Mouse (Mus musculus) left cerebral cortex, adult 2 months (tissue): ENCODE measurements around the gene Enkur. TPM values are rescaled to one million over a fixed set of nuclear protein-coding genes. Genes with fewer than 3 reads are reported as not detected.

Experiments used
- DNase-seq, 2 experiments: peaks; one replicate each; pipeline ENCODE4 v3.0.0; 2021 to 2022; ENCODE audit warnings: low spot score in 2 of 2, mixed read lengths in 1 of 2; ENCODE audit errors: extremely low spot score in 1 of 2
- H3K27ac ChIP-seq: fragments of 200-600 bp; 2 replicates; pipeline ENCODE4 v1.8.1; 2022
- H3K4me3 ChIP-seq: fragments of 200-600 bp; 2 replicates; pipeline ENCODE4 v1.8.1; 2022
- CTCF ChIP-seq: fragments of 200-600 bp; IDR thresholded peaks from 2 replicates; pipeline ENCODE4 v1.8.1; 2022; ENCODE audit warnings: antibody characterized with exemption, mild to moderate bottlenecking, moderate library complexity
- intact Hi-C: fragments of 180-260 bp; cut with DNase I; formaldehyde crosslinking; loops from one replicate; pipeline ENCODE4 v1.15.1; 2025
- total RNA-seq, 2 experiments: library from RNA; stranded (reverse); gene quantifications; 2 replicates each; pipeline ENCODE4 v1.2.3; 2021

Gene Enkur
- total RNA-seq, 2 experiments from 2014 or later: 3.2 to 4.2 TPM

DNA sequence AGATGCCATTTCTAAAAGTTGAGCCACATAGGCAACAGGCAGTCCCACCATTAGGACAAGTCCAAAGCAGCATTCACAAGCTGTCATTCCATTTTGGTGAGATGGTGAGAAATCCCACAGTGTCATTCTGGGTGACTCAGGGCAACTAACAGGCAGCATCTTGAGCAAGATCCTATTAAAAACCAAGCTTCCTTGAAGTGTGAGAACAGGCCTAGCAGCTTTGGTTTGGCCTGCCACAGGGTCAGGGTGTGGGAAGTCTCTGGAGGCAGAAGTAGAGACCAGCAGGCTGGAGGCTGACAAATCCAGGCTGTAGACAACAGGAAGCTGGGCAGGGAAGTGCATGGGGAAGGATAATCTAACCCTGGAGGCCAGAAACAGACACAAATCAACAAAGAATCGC, 22.4 kb downstream of the Enkur start:
- TF ChIP-seq CTCF: no peak
- intact Hi-C loops: no loop called here
- DNase-seq: no peak
- H3K4me3 ChIP-seq: no peak overlapping the region
- H3K27ac ChIP-seq: no peak overlapping the region

DNA sequence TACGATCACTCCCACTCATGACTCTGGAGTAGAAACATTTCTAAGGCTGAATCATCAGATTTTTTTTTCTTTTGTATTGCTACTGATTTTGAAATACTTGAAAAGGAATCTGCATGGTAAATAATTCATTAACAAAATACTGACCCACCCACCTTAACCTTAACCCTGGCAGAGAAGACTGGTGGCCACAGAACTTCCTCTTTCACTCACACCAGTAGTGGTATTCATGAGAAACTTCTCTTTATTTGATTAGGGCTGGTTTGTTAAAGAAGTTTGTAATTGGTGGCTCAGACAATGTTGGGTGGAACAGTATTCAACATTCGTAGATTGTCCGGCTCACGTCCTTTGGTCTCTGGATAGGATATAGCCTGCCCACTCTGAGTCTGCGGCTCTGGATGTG, 26.0 kb downstream of the Enkur start:
- intact Hi-C loops: no loop called here
- H3K4me3 ChIP-seq: no peak overlapping the region
- no peak for DNase-seq
- TF ChIP-seq CTCF: no peak
- no peak overlapping the region for H3K27ac ChIP-seq

DNA sequence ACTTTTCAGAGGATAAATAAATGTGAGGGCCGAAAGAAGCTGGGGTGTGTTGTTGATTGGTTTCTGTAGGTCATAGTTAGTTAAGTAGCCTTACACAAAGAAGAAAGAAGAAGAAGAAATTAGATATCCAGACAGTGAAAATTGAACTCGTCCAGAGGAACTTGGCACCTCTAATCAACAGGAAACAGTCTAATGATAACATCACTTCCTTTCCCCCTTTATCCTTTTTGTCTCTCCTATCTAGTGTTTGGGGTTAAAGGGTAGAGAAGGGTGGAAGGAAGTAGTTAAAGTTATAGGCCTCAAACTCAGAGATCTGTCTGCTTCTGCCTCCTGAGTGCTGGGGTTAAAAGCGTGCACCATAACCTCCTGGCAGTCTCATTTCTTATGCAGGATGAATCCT, 32.4 kb downstream of the Enkur start:
- no peak for DNase-seq
- Histone ChIP-seq H3K4me3 (no peak overlapping the region), H3K27ac (no peak overlapping the region)
- no peak for TF ChIP-seq CTCF
- intact Hi-C loops: no loop called here

DNA sequence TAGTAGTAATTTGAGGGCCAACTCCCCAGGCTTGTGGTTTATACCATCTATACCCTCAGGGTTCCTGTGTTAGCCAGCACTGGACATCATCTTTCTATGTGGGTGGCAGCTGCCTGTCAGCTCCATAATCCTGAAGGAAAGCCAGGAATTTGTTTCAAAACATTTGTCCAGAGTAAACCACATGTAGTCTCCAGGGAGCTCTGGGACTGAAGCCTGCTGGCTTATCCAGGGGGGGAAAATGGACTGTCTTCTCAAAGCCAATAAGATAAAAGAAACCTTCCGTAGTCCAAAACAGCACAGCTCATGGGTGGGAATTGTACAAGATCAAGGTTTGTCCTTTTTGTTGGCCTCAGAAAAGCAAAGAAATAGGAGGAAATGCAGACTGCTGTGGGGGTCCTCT, 37.2 kb downstream of the Enkur start:
- intact Hi-C loops: no loop called here
- DNase-seq: no peak
- TF ChIP-seq CTCF: no peak
- H3K27ac ChIP-seq: no peak overlapping the region
- H3K4me3 ChIP-seq: no peak overlapping the region

DNA sequence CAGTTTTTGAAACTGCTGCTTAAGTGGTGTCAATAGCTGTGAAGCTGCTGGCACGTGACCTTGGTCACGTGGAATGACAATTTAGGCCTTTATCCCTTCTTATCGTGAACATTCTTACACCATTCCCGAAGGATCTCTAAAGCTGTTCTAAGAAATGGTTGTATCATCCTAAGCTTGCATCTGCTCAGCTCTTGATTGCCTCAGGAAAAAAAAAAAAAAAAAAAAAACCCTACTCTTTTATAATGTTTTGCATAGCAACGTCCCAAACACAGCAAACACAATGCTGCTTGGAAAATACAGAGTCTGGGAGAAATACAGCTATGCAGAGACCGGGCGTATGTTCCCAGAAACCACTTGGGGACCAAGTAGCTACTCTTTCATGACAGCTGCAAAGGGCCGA, 40.9 kb downstream of the Enkur start:
- no peak overlapping the region for H3K27ac ChIP-seq
- intact Hi-C loops: no loop called here
- no peak for DNase-seq
- no peak overlapping the region for H3K4me3 ChIP-seq
- TF ChIP-seq CTCF: no peak

DNA sequence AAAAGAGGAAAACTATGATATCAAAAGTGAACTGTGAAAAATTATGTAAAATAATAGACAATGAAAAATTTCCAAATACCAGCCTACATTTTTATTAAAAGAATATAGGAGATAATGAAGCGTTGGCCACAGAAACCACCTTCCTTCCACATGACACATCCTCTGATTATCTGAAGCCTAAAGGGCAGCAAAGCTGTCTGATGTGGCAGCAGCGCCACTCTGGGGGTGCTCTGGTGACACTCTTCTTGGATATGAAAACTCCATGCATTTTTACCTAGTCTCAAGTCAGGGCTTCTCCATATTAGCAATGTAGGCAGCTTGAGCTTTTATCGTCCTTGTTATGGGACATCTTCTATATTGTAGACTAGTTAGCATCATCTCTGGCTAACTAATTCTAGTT, 51.7 kb downstream of the Enkur start:
- TF ChIP-seq CTCF: no peak
- intact Hi-C loops: no loop called here
- no peak overlapping the region for H3K27ac ChIP-seq
- H3K4me3 ChIP-seq: no peak overlapping the region
- DNase-seq: no peak

DNA sequence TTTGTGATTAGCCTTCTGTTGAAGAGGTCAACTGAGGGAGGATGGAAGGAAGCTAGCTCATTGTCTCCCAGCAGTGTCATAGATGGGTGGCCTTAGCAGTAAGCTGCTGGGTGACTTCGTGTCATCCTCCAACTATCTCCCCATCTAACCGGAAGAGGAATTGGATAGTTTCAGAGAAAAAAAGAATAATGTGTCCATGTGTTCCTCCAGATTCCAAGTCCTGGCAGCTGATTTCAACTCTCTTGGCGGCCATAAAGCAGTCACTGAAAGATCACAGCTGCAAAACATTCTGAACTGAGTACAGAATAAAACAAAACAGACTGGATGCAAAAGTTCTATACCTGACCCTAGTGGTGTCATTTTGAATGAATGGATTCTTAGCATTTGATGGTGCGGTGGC, 58.0 kb downstream of the Enkur start:
- DNase-seq: no peak
- no peak overlapping the region for H3K4me3 ChIP-seq
- intact Hi-C loops: no loop called here
- H3K27ac ChIP-seq: no peak overlapping the region
- no peak for TF ChIP-seq CTCF

DNA sequence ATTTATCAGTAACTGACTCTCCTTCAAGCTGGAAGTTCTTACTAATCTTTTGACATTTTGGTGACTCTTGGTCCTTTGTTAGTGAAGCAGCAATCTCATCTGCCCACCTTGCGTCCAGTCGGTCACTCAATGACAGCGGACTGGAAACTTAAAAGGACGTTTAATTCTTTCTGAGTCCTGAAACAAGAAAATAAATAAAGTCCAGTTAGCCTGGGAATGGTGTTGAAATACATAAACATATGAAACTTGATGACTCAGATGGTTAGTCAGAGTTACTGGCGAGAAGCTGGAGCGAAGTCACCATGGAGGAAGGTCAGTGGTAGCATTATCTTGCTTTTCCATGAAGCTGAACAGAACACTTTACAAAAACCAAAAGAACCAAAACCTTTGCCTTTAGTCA, 58.7 kb downstream of the Enkur start:
- intact Hi-C loops: no loop called here
- DNase-seq: no peak
- Histone ChIP-seq H3K4me3 (no peak overlapping the region), H3K27ac (no peak overlapping the region)
- TF ChIP-seq CTCF: no peak

DNA sequence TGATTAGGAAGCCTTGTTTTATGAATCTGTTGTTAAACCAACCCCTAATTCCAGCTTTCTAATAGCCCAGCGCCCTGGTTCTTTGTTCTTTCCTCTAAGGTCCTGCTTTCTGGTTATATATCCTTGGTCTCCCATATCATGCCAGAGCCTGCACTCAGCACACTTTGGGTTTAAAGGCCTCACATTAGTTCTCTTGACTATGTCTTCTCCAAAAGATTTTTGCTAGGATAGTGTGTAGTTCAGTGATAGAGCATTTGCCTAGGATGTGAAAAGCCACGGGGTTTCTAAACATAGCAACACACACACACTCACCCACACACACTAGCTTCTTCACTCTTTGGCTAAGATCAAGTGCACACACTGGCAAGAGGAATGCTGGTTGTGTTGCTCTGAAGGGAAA, 62.5 kb downstream of the Enkur start:
- intact Hi-C loops: loop anchor here (5.0 kb wide), 1 partner anchor 85 kb away; no protein-coding TSS in a partner anchor
- Histone ChIP-seq H3K27ac (peak overlapping the region; percentile 73), H3K4me3 (peak overlapping the region; percentile 58)
- TF ChIP-seq CTCF: no peak
- no peak for DNase-seq

DNA sequence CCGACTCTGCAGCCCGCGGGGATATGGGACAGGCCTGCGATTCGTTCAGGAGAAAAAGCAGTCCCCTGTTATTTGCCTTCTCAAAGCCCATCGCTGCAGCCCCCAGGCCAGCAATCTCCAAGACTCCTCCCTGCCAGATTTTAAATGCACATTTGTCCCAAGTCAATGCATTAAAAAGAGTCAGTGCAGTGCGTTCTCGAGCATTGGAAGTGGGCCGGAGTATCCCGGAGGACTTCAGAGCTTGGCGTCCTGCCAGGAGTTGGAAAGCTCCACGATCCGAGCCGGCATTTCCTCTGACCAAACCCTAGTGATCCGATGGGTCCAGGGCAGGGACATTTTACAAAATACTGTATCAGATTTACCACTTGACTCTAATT, 63.0 kb downstream of the Enkur start:
- H3K27ac ChIP-seq: peak overlapping the region; percentile 73
- peak overlapping the region; percentile 58 for H3K4me3 ChIP-seq
- intact Hi-C loops: loop anchor here (5.0 kb wide), 1 partner anchor 85 kb away; no protein-coding TSS in a partner anchor
- peak in 1 of 2 experiments; percentile 46 for DNase-seq
- no peak for TF ChIP-seq CTCF

DNA sequence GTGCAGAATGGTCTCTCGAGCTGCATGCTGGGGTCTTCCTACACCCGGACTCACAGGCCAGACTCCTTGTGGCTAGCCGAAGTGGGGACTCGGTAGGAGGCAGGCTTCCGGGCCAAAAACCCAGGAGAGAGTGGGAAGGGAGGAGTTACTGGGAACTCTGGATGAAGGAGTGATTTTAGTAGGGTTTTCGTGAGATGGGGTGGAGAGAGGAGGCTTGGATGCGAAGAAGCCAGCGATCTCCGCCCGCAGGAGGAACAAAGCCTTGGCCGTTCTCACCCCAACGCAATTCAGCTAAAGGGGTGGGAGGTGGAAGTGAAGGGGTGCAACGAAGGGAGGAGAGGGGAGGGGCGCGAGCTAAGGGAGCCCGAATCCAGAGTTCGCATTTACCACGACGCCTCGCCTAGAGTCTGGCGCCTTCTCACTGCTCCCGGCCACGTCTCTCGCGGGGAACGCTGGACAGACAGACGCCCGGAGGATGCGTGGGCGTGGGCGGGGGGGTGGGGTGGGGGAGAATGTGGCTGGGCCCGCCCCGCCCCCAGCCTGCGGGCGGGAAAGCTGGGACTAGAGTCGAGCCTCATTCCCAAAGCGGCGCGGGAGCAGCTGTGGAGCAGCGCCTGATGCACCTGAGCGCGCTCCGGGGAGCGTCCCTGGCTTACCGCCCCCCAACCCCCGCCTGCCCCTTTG, 63.5 kb downstream of the Enkur start:
- TF ChIP-seq CTCF: no peak
- peak overlapping the region; percentile 73 for H3K27ac ChIP-seq
- peak overlapping the region; percentile 58 for H3K4me3 ChIP-seq
- DNase-seq: peak; percentile 37 to 40
- intact Hi-C loops: loop anchor here (1.0 to 5.0 kb wide), 3 partner anchors 84 to 173 kb away; partner anchors contain the start of gene Arhgap21

DNA sequence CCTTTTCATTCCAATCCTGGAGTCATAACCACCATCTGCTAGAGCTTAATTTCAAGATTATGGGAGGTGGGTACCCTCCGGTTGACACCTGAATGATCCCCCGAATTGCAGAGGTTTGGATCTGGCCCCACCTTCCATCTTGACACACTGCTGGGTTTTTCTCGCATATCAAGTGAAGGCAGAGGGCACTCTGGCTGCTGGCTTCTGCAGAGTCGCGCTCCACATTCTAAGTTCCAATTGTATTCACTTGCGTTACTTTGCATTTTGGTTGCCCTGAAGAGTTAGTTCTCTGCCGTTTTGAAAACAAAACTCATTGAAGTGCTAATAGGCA, 64.0 kb downstream of the Enkur start:
- intact Hi-C loops: loop anchor here (1.0 to 5.0 kb wide), 3 partner anchors 84 to 172 kb away; partner anchors contain the start of gene Arhgap21
- Histone ChIP-seq H3K4me3 (peak overlapping the region; percentile 58), H3K27ac (peak overlapping the region; percentile 73)
- TF ChIP-seq CTCF: no peak
- no peak for DNase-seq

Other genes with a start within 250 kb of the Enkur start
- 100 to 1,000 TPM; 299 to 304 TPM for gene Arhgap21, start 236.5 kb downstream of the Enkur start, total RNA-seq
- 10 to 100 TPM; 19.9 to 24.2 TPM for gene Thnsl1, start 359 bp upstream of the Enkur start, total RNA-seq
- 100 to 1,000 TPM; 117 to 127 TPM for gene Gpr158, start 162.2 kb upstream of the Enkur start, total RNA-seq